ENCODE assay signal across 8 mouse cellular contexts in the genomic region with DNA sequence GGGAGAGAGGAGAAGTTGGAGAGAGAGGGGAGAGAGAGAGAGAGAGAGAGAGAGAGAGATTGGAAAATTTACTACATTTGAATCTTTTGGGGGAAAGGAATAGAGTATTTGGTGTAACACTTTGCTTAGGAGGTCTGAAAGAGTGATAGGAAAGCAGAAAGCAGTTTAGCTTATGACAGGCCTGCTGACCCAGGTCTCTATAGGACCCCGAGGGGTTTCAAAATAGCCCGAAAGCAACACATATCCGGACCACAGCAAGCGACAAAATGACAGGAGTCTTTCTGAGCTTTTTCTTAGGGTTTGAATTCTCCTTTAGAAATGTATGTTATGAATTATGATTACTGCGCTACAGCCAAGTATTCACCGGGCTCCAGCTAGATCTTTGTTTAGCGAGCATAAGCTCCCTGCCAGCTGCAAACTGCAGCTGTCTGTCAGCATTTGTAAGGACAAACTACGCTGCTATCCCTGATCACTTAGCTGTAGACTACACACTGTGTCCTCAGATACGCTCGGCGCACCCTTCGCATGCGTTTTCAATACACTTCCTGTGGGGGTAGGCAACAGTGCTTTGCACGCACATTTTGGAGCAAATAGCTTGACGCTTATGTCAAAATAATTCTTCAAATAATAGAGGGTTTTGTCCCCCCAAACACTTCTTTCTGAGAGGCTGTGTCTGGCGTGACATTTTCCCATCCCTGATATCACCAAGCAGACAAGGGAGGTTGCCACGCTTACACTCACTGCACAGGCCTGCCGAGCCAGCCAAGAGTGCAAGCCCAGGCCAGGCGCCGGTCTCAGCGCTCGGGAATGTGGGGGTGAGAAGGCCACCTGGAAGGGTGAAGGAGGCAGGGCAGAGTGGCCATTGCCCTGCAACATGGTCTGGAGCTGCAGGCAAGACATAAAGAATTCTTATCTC.
DNase-seq lines count a peak whose midpoint lies in the region; ATAC-seq lines count a peak whose summit lies in the region.

No protein-coding gene starts in this region.

- H3K4me3 ChIP-seq in embryonic facial prominence, embryonic 15.5 days (replicated peaks), result no peak overlapping the region
- H3K4me3 ChIP-seq in heart, embryonic 15.5 days, result no peak overlapping the region

- no peak overlapping the region for H3K9ac ChIP-seq in embryonic facial prominence, embryonic 15.5 days
- H3K9ac ChIP-seq in heart, embryonic 15.5 days, result no peak overlapping the region

- peak overlapping the region; percentile 87 for H3K27ac ChIP-seq in embryonic facial prominence, embryonic 15.5 days (replicated peaks)
- H3K27ac ChIP-seq in heart, embryonic 15.5 days, result peak overlapping the region; percentile 67

- H3K9me3 ChIP-seq in embryonic facial prominence, embryonic 15.5 days (replicated peaks), result no peaks in the 10 kb centered on the region
- H3K9me3 ChIP-seq in heart, embryonic 15.5 days (replicated peaks), result no peaks in the 10 kb centered on the region

- H3K4me2 ChIP-seq in embryonic facial prominence, embryonic 15.5 days (replicated peaks), result peak overlapping the region; percentile 26
- H3K4me2 ChIP-seq in heart, embryonic 15.5 days, result peak overlapping the region; percentile 1; the same call in 1 of the 2 replicates

- peaks cover 20% of the 10 kb centered on the region for H3K4me1 ChIP-seq in embryonic facial prominence, embryonic 15.5 days
- peaks cover 8% of the 10 kb centered on the region; the same call in 1 of the 2 replicates for H3K4me1 ChIP-seq in heart, embryonic 15.5 days (replicated peaks)

- no peaks in the 10 kb centered on the region for H3K27me3 ChIP-seq in embryonic facial prominence, embryonic 15.5 days
- H3K27me3 ChIP-seq in heart, embryonic 15.5 days, result no peaks in the 10 kb centered on the region

- peak; percentile 63; the same call in 1 of the 2 replicates for ATAC-seq in embryonic facial prominence, embryonic 15.5 days (ENCODE audit: insufficient number of reproducible peaks, low FRiP score, low TSS enrichment, low read depth)
- ATAC-seq in heart, embryonic 15.5 days (replicated peaks; ENCODE audit: insufficient number of reproducible peaks, insufficient read depth, low FRiP score, low read depth), result peak; percentile 67

- no peaks in the 10 kb centered on the region for H3K36me3 ChIP-seq in embryonic facial prominence, embryonic 15.5 days
- H3K36me3 ChIP-seq in heart, embryonic 15.5 days, result no peaks in the 10 kb centered on the region

- WGBS in embryonic facial prominence, embryonic 15.5 days, result 21% methylated on average over 22 of the region's 22 CpGs
- WGBS in heart, embryonic 15.5 days, result 48% methylated on average over 22 of the region's 22 CpGs

- DNase-seq in cerebellum, postnatal 14 days, result peak; percentile 33 to 48
- no peak for DNase-seq in cerebellum, adult 8-10 months
- DNase-seq in kidney, postnatal 10 days, result peak; percentile 60
- peak; percentile 30 to 34 for DNase-seq in lung, adult 18-20 months
- DNase-seq in retina, embryonic 14.5 days (ENCODE audit: low spot score), result peak; percentile 27
- DNase-seq in spleen, adult 18-20 months, result no peak

Comparison
In these comparisons a context has a peak if more than half of its experiments do, and no peak if none do; other contexts are left out.
1. DNase-seq: peak in cerebellum, postnatal 14 days (2 of 2), kidney, postnatal 10 days (single experiment), lung, adult 18-20 months (2 of 2) and retina, embryonic 14.5 days (single experiment); none in cerebellum, adult 8-10 months (single experiment) and spleen, adult 18-20 months (0 of 2).